Mouse (Mus musculus): ENCODE measurements around the gene Syt12.
A peak's percentile ranks its signal among the peaks of the same experiment; 100 is the strongest.

The Syt12 gene

DNA sequence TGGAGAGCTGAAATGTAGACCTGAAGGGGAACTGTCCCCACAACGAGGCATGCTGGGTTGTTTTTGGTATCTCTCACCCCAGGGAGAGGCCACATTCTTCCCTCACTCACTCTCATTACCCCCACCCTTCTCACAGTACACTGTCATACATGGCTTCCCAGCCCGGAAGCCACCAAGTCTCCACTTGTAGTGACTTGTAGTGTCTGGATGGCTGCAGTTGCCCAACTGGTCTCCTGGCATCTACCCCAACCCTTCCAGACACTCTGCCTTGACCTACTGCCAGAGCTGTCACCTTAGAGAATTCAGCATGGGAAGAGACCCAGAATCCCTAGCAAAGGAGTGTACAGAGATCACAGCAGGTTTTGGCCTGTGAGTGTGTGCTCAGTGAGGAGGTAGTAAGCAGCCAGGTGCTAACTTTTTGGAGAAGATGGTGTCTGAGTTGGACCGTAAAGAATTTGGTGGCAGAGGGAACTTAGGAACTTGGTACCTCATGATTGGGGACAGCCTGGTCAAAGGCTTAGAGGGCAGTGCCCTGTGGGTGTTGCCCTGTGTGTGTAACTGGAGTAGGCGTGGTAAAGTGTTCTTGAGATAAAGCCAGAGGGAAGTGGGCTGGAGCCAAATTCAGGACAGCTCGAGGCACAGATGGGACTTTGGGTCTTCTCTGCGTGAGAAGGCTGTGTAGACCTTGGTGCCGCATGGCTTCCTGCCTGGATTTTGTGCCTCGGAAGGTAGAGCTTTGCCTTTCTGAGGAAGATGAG, 56.9 kb downstream of the Syt12 start:
- peak; percentile 45; the same call in 1 of the 2 replicates for ATAC-seq (ENCODE audit: insufficient number of reproducible peaks, low FRiP score, low TSS enrichment)

DNA sequence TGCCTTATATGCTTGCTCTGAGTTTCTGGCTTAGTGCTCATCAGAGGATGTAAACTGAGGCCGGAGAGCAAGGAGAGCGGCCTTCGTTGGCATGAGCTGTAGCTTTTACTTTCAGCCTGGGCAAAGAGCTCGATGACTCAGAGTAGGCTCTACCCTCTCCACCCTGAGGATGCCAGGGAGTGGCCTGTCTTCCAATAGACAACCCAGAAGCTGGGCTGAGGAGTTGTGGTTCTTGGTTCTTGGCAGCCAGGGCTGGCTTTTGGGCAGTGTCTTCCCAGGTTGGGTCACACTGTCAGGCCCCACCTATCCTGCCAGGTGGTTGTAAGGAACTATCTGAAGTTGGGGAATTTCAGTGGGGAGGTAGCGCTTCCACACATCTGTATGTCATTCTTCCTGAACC, 57.5 kb downstream of the Syt12 start:
- no peak for ATAC-seq (ENCODE audit: insufficient number of reproducible peaks, low FRiP score, low TSS enrichment)

DNA sequence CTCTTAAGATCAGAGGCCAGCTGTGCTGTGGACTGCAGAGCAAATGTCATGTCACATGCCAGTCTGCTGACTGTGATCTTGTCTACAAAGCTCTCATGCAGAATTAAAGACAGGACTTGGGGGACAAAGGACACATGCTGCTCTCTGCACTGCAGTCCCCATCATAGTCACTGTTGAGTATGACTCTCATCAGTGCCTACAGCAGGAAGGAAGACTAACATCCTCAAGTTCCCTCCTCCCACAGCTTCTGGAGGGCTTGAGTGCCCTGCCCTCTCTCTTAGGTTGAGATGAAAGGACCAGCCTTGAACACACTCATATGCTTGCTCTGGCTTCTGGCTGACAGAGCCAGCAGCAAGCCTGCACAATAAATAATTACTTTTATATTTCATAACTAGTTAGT, 59.5 kb downstream of the Syt12 start:
- ATAC-seq (ENCODE audit: insufficient number of reproducible peaks, low FRiP score, low TSS enrichment): no peak

DNA sequence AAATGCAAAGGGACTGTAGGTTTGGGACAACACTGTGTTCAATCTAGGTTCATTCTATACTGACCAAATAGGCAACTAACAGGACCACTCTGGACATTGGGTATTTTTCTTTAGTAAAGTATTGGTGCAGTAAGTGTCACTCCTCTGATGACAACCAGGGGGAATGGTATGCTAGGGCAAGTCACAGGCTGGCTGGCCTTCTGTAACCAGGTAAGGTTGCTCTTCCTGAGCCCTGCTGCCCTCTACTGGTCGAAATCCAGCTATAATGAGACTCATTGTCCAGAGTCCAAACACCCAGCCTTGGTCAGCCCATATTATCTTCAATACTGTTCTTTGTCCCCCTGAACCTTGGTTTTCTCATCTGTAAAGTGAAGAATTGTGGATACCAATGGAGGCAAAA, 60.1 kb downstream of the Syt12 start:
- ATAC-seq (ENCODE audit: insufficient number of reproducible peaks, low FRiP score, low TSS enrichment): peak; percentile 56; the same call in 1 of the 2 replicates

DNA sequence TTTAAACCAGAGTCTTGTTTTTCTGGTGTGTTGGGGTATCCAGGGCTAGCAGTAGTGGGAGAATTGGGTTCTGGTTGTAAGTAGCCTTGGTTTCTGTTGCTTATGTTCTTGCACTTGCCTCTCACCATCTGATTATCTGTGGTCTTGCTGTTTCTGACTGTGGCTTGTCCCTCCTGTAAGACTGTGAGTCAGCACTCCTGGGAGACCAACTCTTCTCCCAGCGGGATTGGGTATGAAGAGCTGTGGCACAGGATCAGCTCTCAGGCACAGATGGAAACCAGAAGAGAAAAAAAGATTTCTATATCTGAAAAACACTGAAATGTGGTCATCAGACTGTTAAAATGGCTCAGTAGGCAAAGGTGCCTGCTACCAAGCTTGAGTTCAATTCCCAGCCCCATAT, 62.6 kb downstream of the Syt12 start:
- ATAC-seq (ENCODE audit: insufficient number of reproducible peaks, low FRiP score, low TSS enrichment): no peak

DNA sequence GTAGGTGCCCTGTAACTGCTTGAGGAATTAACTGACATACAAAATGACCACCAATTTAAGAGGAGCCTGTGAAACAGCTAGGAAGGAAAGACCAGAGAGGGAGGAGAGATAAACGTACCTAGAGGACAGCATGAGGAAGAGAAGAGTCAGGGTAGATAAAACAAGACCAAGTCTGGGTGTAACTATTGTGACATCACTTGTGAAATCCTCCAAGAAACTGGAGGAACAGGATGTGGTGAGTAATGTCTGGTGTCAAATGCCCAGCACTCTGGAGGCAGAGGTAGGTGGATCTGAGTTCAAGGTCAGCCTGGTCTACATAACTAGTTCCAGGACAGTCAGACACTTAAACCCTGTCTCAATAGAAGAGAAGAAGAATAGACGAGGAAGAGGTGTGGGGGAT, 68.2 kb downstream of the Syt12 start:
- ATAC-seq (ENCODE audit: insufficient number of reproducible peaks, low FRiP score, low TSS enrichment): no peak

DNA sequence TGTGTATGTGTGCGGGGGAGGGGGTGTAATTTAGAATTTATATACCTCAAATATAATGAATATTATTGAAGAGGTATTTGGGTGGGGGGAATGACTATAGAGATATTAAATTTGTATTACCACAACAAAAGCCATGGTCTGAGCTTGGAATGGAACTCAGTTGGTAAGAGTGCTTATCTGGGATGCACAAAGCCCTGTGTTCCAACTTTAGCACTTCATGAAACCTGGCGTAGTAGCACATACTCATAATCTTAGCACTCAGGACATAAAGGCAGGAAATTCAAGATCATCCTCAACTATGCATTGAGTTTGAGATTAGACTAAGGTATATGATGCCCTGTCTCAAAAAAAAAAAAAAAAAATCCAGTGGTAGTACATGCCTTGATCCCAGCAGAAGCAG, 72.4 kb downstream of the Syt12 start:
- no peak for ATAC-seq (ENCODE audit: insufficient number of reproducible peaks, low FRiP score, low TSS enrichment)

DNA sequence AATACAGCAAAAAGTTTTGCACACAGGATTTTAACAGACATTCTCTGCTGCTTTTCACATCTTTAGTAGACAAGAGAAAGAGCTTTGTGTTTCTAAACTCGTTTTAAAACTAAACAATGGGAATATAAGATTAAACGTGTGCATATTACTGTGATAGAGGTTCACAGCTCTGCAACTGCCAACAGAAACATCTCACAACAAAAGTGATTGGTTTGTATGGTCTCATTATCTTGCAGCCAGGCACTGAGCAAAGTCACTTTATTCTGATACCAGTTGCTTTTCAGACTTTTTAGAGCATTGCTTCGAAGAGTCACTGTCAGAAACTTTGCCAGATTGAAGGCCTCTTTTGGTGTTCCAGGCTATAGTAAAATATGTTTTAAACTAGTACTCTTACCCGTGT, 78.3 kb downstream of the Syt12 start:
- no peak for ATAC-seq (ENCODE audit: insufficient number of reproducible peaks, low FRiP score, low TSS enrichment)

DNA sequence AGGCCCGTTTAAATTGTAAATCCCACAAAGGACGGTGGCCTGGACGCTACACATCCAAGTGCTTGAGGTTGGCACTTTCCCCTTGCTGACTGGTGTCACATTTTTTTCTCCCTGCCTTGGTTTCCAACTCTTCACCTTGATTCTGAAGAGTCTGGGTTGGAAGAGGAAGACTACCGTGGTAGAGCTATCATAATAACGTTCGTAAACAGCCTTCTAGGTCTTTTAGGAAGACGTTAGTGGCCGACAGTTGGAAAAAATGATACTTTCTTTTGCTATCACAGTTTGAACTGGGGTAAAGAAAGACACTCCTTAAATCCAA, 78.7 kb downstream of the Syt12 start:
- ATAC-seq (ENCODE audit: insufficient number of reproducible peaks, low FRiP score, low TSS enrichment): no peak

DNA sequence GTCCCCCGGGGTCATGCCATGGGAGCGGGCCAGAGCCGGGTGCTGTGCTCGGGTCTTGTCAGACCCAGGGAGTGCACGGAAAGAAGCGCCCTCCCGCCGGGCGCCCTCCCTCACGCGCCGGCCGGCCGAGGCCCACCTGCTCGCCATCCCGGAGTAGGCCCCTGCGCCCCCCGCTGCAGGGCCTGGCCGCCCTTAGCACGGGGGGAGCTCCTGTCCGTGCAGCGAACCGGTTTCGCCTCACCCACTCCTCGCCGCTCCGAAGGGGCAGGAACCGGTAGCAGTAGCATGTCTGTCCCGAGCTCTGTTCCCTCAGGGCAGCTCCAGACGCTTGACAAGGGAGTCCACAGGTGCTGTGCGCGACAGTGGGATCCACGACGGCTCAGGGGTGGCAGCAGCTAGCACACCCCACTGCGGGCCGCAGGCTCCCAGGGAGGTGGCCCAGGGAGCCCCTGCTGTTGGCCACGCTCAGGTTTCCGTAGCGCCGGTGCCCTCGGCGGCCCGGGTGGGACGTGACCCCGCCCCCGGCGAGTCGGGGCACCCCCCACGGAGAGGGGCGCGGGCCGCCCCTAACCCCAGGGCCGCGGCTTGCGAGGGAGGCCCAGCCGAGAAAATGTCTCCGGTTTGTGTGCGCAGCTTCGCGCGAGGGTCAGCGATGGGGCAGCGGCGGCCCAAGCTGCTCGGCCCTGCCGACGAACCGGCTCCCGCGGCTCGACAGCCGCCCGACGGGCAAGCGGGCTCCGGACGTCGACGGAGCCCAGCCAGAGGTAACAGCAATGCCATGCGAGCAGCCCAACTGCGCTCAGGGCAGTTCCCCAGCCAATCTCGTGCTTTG, 79.2 kb downstream of the Syt12 start, which contains the start of gene Kdm2a:
TSS of gene Kdm2a (minus strand) at position 488 of the 832 bp plus-strand sequence.
- ATAC-seq (ENCODE audit: insufficient number of reproducible peaks, low FRiP score, low TSS enrichment): peak; percentile 40; the same call in 1 of the 2 replicates

DNA sequence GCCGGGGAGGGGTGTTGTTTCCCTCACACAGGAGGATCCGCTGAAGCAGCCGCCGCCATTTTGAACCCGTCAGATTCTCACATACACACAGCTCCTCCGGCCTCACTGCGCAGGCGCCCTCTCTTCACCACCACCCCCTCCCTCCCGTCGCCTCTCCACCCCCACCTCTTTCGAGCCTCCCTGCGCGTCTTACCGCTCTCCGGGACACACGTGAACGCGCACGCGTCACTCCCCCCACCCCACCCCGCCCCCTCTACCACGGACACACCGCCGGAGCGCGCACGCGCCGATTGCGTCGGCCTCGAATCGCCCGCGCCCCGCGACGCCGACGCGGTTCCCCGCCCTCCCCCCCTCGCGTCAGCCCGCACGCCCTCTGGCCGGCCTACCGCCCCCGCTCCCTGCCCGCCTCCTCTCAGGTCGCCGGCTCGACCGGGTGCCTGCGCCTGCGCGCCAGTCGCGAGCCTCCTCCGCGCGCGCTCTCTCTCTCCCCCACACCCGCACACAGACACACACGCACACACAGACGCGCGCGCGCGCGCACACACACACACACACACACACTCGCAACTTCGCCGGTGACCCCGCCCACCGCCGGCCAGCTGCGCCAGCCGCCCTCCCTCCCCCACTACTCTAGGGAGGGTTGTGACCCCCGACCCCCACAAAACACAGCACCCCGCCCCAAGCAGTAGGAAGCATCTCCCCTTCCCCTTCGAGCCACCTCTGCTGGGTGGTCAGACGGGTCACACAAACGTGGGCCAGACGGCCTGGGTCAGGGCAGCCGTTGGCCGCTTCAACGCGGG, 80.0 kb downstream of the Syt12 start:
- ATAC-seq (ENCODE audit: insufficient number of reproducible peaks, low FRiP score, low TSS enrichment): peak; percentile 87

DNA sequence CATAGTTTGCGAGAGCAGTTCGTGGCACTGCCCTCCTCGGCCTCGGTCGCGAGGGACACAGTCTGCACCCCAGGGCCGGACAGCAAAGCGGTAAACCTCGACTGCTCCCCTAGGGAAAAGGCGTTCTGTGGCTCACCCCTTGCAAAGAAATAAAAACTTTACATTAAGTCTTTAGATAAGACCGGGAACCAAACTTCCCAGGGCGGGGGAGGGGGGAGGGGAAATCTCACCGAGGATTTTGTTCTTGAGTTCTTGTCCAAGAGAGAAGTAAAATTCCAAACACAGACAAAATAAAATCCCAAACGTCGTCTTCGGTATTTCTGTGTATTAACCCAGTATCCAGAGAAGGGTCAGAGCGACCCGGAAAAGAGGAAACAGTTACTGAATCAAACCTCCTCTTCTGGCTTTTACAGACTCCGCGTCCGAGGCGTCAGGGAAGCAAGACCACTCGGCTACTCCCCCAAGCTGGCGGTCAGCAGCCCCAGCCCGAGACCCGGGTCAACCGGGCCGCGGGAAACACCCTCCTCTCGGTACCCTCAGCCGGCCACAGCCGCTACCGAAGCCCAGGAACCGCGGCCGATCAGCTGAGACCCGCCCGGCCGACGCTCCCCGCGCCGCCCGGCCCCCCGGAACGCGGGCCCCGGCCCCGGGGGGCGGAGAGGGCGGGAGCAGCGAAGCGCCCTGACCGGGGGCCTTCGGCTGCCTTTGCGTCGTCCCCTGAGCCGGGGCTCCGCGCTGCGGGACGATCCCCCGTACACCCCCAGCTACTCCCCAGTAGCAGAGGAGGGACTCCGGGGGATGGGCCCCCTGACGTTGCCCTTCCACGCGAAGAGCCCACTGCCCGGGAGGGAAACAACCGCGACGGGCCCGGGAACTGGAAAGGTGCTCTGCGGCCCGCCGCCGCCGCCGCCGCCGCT, 80.9 kb downstream of the Syt12 start:
- ATAC-seq (ENCODE audit: insufficient number of reproducible peaks, low FRiP score, low TSS enrichment): peak; percentile 60; the same call in 1 of the 2 replicates

All from cerebellum, adult (tissue).